Mouse (Mus musculus): ENCODE data around the gene Rbks.

- no peak for TF ChIP-seq EP300 (IDR thresholded peaks at IDR 0.05)
- no peak for TF ChIP-seq CTCF (IDR thresholded peaks at IDR 0.05)
These were observed 114.2 kb downstream of the Rbks start for GRCm38 (mm10) chr5:31583261-31583660.
